ENCODE assay signal across 8 mouse cellular contexts in the genomic region with DNA sequence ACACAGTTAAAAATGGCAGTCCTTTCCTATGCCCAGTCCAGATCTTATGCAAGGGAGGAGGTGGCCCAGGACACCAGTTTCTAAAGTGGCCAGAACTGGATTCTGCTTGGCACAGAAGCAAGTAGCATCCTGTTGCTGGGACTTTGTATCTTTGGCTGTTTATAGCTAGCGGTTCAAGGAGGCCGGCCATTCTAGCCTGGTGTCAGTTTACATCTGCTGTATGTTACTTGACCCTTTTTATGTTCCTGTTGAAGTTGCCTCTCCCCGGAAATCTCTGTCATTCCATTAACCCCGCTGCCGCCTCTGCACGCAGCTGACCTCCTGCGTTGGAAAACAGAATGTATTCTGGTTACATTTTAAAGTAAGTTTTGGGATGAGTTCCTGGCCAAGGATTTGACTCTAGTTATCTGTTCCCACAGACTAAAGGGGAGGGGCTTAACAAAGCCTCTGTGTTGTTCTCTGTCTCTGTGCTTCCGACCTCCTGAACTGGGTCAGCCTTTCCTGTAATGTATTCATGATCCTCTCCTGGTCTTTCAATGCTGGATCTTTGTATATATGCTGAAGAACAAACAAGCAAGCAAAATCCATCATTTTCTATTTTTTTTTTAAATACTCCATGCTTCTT.
DNase-seq lines count a peak whose midpoint lies in the region; ATAC-seq lines count a peak whose summit lies in the region.

No protein-coding gene starts in this region.

- peak; percentile 55; the same call in 1 of the 2 replicates for ATAC-seq in heart, embryonic 12.5 days (ENCODE audit: insufficient number of reproducible peaks, low FRiP score)
- no peak for ATAC-seq in limb, embryonic 11.5 days (ENCODE audit: insufficient number of reproducible peaks, low FRiP score, low TSS enrichment, low read depth)
- ATAC-seq in forebrain, embryonic 12.5 days (ENCODE audit: low FRiP score), result no peak

- H3K27me3 ChIP-seq in heart, embryonic 12.5 days (replicated peaks), result no peaks in the 10 kb centered on the region
- no peaks in the 10 kb centered on the region for H3K27me3 ChIP-seq in limb, embryonic 11.5 days (ENCODE audit: control insufficient read depth, insufficient read depth, low read length)
- H3K27me3 ChIP-seq in forebrain, embryonic 12.5 days, result no peaks in the 10 kb centered on the region
- H3K27me3 ChIP-seq in forebrain, embryonic 10.5 days (ENCODE audit: poor library complexity, severe bottlenecking), result no peaks in the 10 kb centered on the region

- peak overlapping the region; percentile 68 for H3K27ac ChIP-seq in heart, embryonic 12.5 days (ENCODE audit: poor library complexity, severe bottlenecking)
- H3K27ac ChIP-seq in limb, embryonic 11.5 days (replicated peaks; ENCODE audit: low read depth, low read length), result no peak overlapping the region
- no peak overlapping the region for H3K27ac ChIP-seq in forebrain, embryonic 12.5 days
- H3K27ac ChIP-seq in forebrain, embryonic 10.5 days, result no peak overlapping the region

- no peak overlapping the region for H3K9ac ChIP-seq in heart, embryonic 12.5 days
- no peak overlapping the region for H3K9ac ChIP-seq in limb, embryonic 11.5 days (ENCODE audit: low read length)
- no peak overlapping the region for H3K9ac ChIP-seq in forebrain, embryonic 12.5 days

- 0 out of 2 replicates have a peak overlapping the region, but pooled peaks have one; percentile 16 for H3K4me3 ChIP-seq in heart, embryonic 12.5 days
- no peak overlapping the region for H3K4me3 ChIP-seq in limb, embryonic 11.5 days (ENCODE audit: low read depth, low read length)
- H3K4me3 ChIP-seq in forebrain, embryonic 12.5 days (replicated peaks), result no peak overlapping the region
- no peak overlapping the region for H3K4me3 ChIP-seq in forebrain, embryonic 10.5 days

- DNase-seq in NIH3T3 (ENCODE audit: low read depth), result peak; percentile 15
- peak; percentile 66 for DNase-seq in embryo, embryonic 10.5 days (ENCODE audit: low spot score)
- peak; percentile 54 for DNase-seq in limb, embryonic 11.5 days (ENCODE audit: low spot score)
- no peak for DNase-seq in right cerebral cortex, postnatal 4 days
- DNase-seq in left cerebral cortex, postnatal 4 days, result no peak
- DNase-seq in forebrain, embryonic 10.5 days (ENCODE audit: extremely low spot score, low spot score), result no peak

- intact Hi-C loops in left cerebral cortex, postnatal 4 days (cut with DNase I), result no loop called here

- peak overlapping the region; percentile 55 for H3K4me2 ChIP-seq in heart, embryonic 12.5 days
- 0 out of 2 replicates have a peak overlapping the region, but pooled peaks have one; percentile 15 for H3K4me2 ChIP-seq in limb, embryonic 11.5 days (ENCODE audit: low read depth, severe bottlenecking)
- H3K4me2 ChIP-seq in forebrain, embryonic 12.5 days, result no peak overlapping the region

- H3K4me1 ChIP-seq in heart, embryonic 12.5 days (replicated peaks), result peaks cover 19% of the 10 kb centered on the region
- 0 out of 2 replicates have a peak, but pooled peaks cover 3% of the 10 kb centered on the region for H3K4me1 ChIP-seq in limb, embryonic 11.5 days (ENCODE audit: control insufficient read depth, insufficient read depth, low read length)
- H3K4me1 ChIP-seq in forebrain, embryonic 12.5 days, result 0 out of 2 replicates have a peak, but pooled peaks cover 5% of the 10 kb centered on the region
- peaks cover 14% of the 10 kb centered on the region for H3K4me1 ChIP-seq in forebrain, embryonic 10.5 days

- no peaks in the 10 kb centered on the region for H3K9me3 ChIP-seq in heart, embryonic 12.5 days (replicated peaks)
- no peaks in the 10 kb centered on the region; the same call in 1 of the 2 replicates for H3K9me3 ChIP-seq in limb, embryonic 11.5 days (ENCODE audit: control insufficient read depth, low read length)
- 0 out of 2 replicates have a peak, but pooled peaks cover 5% of the 10 kb centered on the region for H3K9me3 ChIP-seq in forebrain, embryonic 12.5 days
- H3K9me3 ChIP-seq in forebrain, embryonic 10.5 days, result peaks cover 14% of the 10 kb centered on the region

- peaks cover 5% of the 10 kb centered on the region; the same call in 1 of the 2 replicates for H3K36me3 ChIP-seq in heart, embryonic 12.5 days
- no peaks in the 10 kb centered on the region for H3K36me3 ChIP-seq in limb, embryonic 11.5 days (ENCODE audit: control insufficient read depth, insufficient read depth, low read length)
- no peaks in the 10 kb centered on the region for H3K36me3 ChIP-seq in forebrain, embryonic 12.5 days (replicated peaks)
- no peaks in the 10 kb centered on the region for H3K36me3 ChIP-seq in forebrain, embryonic 10.5 days (replicated peaks)

- WGBS in heart, embryonic 12.5 days, result 13% methylated on average over 8 of the region's 8 CpGs
- 1% methylated on average over 8 of the region's 8 CpGs for WGBS in limb, embryonic 11.5 days
- 48% methylated on average over 8 of the region's 8 CpGs for WGBS in forebrain, embryonic 12.5 days
- 54% methylated on average over 8 of the region's 8 CpGs for WGBS in forebrain, embryonic 10.5 days

Comparison
In these comparisons a context has a peak if more than half of its experiments do, and no peak if none do; other contexts are left out.
1. DNase-seq: peak in NIH3T3 (single experiment), embryo, embryonic 10.5 days (single experiment) and limb, embryonic 11.5 days (single experiment); none in right cerebral cortex, postnatal 4 days (single experiment), left cerebral cortex, postnatal 4 days (single experiment) and forebrain, embryonic 10.5 days (single experiment).